Mouse (Mus musculus) heart, embryonic 13.5 days (tissue): Measurements from ENCODE around the gene Gm28305. TPM values are rescaled to one million over a fixed set of nuclear protein-coding genes. Genes with fewer than 3 reads are reported as not detected.

ENCODE experiments used
- polyA plus RNA-seq: library from polyadenylated mRNA; unstranded; fragments of >200 nt; fragmentation: Nextera tagmentation; extraction: Ambion mirVana; gene quantifications from 2 replicates; pipeline ENCODE4 v1.2.1, GENCODE M21; 2015

The Gm28305 gene
- polyA plus RNA-seq, 1 experiment from 2014 or later = not detected

Other genes starting within 250 kb of the Gm28305 start
- 4.1 and 4.8 TPM in 2 replicates for gene Nphp3, start 38.1 kb upstream of the Gm28305 start, polyA plus RNA-seq
- gene Uba5, start 22.5 kb downstream of the Gm28305 start, polyA plus RNA-seq = 34.8 and 35.6 TPM in 2 replicates
- 8.3 TPM in 2 replicates for gene Acad11, start 22.7 kb downstream of the Gm28305 start, polyA plus RNA-seq
- 2.4 and 2.5 TPM in 2 replicates for gene Ackr4, start 86.3 kb downstream of the Gm28305 start, polyA plus RNA-seq
- 14.5 and 15.1 TPM in 2 replicates for gene Dnajc13, start 222.3 kb downstream of the Gm28305 start, polyA plus RNA-seq